Mouse (Mus musculus): Measurements from ENCODE around the gene Pnrc1. TPM values are rescaled to one million over a fixed set of nuclear protein-coding genes. Genes with fewer than 3 reads are reported as not detected.
A peak's percentile ranks its signal among the peaks of the same experiment; 100 is the strongest.
"Not testable (repeated sequence)": the region's sequence is repeated elsewhere in the genome, so short reads cannot be mapped to it uniquely, and the experiment has no call there.

Gene Pnrc1
- polyA plus RNA-seq (2014; fragmentation: Nextera tagmentation; extraction: Ambion mirVana): 73.5 and 83.2 TPM in 2 replicates

GRCm38 (mm10) chr4:33290002-33290401 lies at the start of gene Pnrc1:
TSS of gene Pnrc1 (minus strand) at chr4:33290163.
- H3K36me3 ChIP-seq (ENCODE audit: control insufficient read depth, insufficient read depth, low read length): no peaks in the 10 kb centered on the region
- no peak within 1 kb of the TSS for H3K4me2 ChIP-seq (ENCODE audit: low read length)
- H3K27me3 ChIP-seq (ENCODE audit: control insufficient read depth, insufficient read depth, low read length): no peaks in the 10 kb centered on the region
- no peak for ATAC-seq (ENCODE audit: low FRiP score, low TSS enrichment)
- H3K9ac ChIP-seq (replicated peaks; ENCODE audit: low read length): no peak within 1 kb of the TSS
- no peak within 1 kb of the TSS for H3K4me3 ChIP-seq (replicated peaks; ENCODE audit: low read depth, low read length)
- WGBS: 71% methylated on average over 3 of the region's 3 CpGs
- H3K9me3 ChIP-seq (ENCODE audit: control insufficient read depth, low read length): no peaks in the 10 kb centered on the region
- peak; percentile 19 for DNase-seq
- no peaks in the 10 kb centered on the region for H3K4me1 ChIP-seq (ENCODE audit: control insufficient read depth, insufficient read depth, low read length)
- no peak within 1 kb of the TSS for H3K27ac ChIP-seq (replicated peaks; ENCODE audit: low read depth, low read length)

- Histone ChIP-seq H3K4me2 (ENCODE audit: low read length) (no peak overlapping the region), H3K36me3 (ENCODE audit: control insufficient read depth, insufficient read depth, low read length) (peaks cover 61% of the 10 kb centered on the region), H3K9ac (replicated peaks; ENCODE audit: low read length) (no peak overlapping the region), H3K4me1 (ENCODE audit: control insufficient read depth, insufficient read depth, low read length) (no peaks in the 10 kb centered on the region), H3K27me3 (ENCODE audit: control insufficient read depth, insufficient read depth, low read length) (no peaks in the 10 kb centered on the region), H3K9me3 (ENCODE audit: control insufficient read depth, low read length) (no peaks in the 10 kb centered on the region), H3K4me3 (replicated peaks; ENCODE audit: low read depth, low read length) (no peak overlapping the region), H3K27ac (replicated peaks; ENCODE audit: low read depth, low read length) (no peak overlapping the region)
- DNase-seq (peak; percentile 9), ATAC-seq (ENCODE audit: low FRiP score, low TSS enrichment) (no peak)
- WGBS: 94% methylated on average over 1 of the region's 1 CpGs
Observed at GRCm38 (mm10) chr4:33337999-33338398, 48.0 kb upstream of the Pnrc1 start.

- Histone ChIP-seq H3K9ac (replicated peaks; ENCODE audit: low read length) (no peak overlapping the region), H3K4me2 (ENCODE audit: low read length) (no peak overlapping the region), H3K4me3 (replicated peaks; ENCODE audit: low read depth, low read length) (no peak overlapping the region), H3K27ac (replicated peaks; ENCODE audit: low read depth, low read length) (no peak overlapping the region), H3K4me1 (ENCODE audit: control insufficient read depth, insufficient read depth, low read length) (no peaks in the 10 kb centered on the region), H3K27me3 (ENCODE audit: control insufficient read depth, insufficient read depth, low read length) (no peaks in the 10 kb centered on the region), H3K36me3 (ENCODE audit: control insufficient read depth, insufficient read depth, low read length) (peaks cover 43% of the 10 kb centered on the region), H3K9me3 (ENCODE audit: control insufficient read depth, low read length) (no peaks in the 10 kb centered on the region)
- 97% methylated on average over 1 of the region's 1 CpGs for WGBS
- DNase-seq (no peak), ATAC-seq (ENCODE audit: low FRiP score, low TSS enrichment) (no peak)
Observed at GRCm38 (mm10) chr4:33332956-33333455, 43.0 kb upstream of the Pnrc1 start.

- Histone ChIP-seq H3K27ac (replicated peaks; ENCODE audit: low read depth, low read length) (no peak overlapping the region), H3K4me3 (replicated peaks; ENCODE audit: low read depth, low read length) (no peak overlapping the region), H3K9me3 (ENCODE audit: control insufficient read depth, low read length) (no peaks in the 10 kb centered on the region), H3K27me3 (ENCODE audit: control insufficient read depth, insufficient read depth, low read length) (no peaks in the 10 kb centered on the region), H3K4me2 (ENCODE audit: low read length) (no peak overlapping the region), H3K9ac (replicated peaks; ENCODE audit: low read length) (no peak overlapping the region), H3K4me1 (ENCODE audit: control insufficient read depth, insufficient read depth, low read length) (no peaks in the 10 kb centered on the region), H3K36me3 (ENCODE audit: control insufficient read depth, insufficient read depth, low read length) (peaks cover 42% of the 10 kb centered on the region)
- no peak for DNase-seq
- 95% methylated on average over 4 of the region's 4 CpGs for WGBS
- ATAC-seq (ENCODE audit: low FRiP score, low TSS enrichment): no peak
Observed at GRCm38 (mm10) chr4:33331147-33331546, 41.2 kb upstream of the Pnrc1 start.

GRCm38 (mm10) chr4:33315840-33316239 lies 25.9 kb upstream of the Pnrc1 start:
- 94% methylated on average over 5 of the region's 5 CpGs for WGBS
- no peak for ATAC-seq (ENCODE audit: low FRiP score, low TSS enrichment)
- Histone ChIP-seq H3K36me3 (ENCODE audit: control insufficient read depth, insufficient read depth, low read length) (0 out of 2 replicates have a peak, but pooled peaks cover under 1% of the 10 kb centered on the region), H3K27me3 (ENCODE audit: control insufficient read depth, insufficient read depth, low read length) (no peaks in the 10 kb centered on the region), H3K9me3 (ENCODE audit: control insufficient read depth, low read length) (no peaks in the 10 kb centered on the region), H3K9ac (replicated peaks; ENCODE audit: low read length) (no peak overlapping the region), H3K27ac (replicated peaks; ENCODE audit: low read depth, low read length) (no peak overlapping the region), H3K4me2 (ENCODE audit: low read length) (no peak overlapping the region), H3K4me1 (ENCODE audit: control insufficient read depth, insufficient read depth, low read length) (peaks cover 4% of the 10 kb centered on the region; the same call in 1 of the 2 replicates), H3K4me3 (replicated peaks; ENCODE audit: low read depth, low read length) (no peak overlapping the region)
- no peak for DNase-seq

GRCm38 (mm10) chr4:33314150-33314549 lies 24.2 kb upstream of the Pnrc1 start:
- H3K9me3 ChIP-seq (ENCODE audit: control insufficient read depth, low read length); H3K4me2 ChIP-seq (ENCODE audit: low read length); H3K4me1 ChIP-seq (ENCODE audit: control insufficient read depth, insufficient read depth, low read length); H3K4me3 ChIP-seq (replicated peaks; ENCODE audit: low read depth, low read length); H3K36me3 ChIP-seq (ENCODE audit: control insufficient read depth, insufficient read depth, low read length); H3K9ac ChIP-seq (replicated peaks; ENCODE audit: low read length); ATAC-seq (ENCODE audit: low FRiP score, low TSS enrichment); DNase-seq; H3K27ac ChIP-seq (replicated peaks; ENCODE audit: low read depth, low read length); H3K27me3 ChIP-seq (ENCODE audit: control insufficient read depth, insufficient read depth, low read length): not testable (repeated sequence)
- over 99% methylated on average over 6 of the region's 8 CpGs for WGBS

- DNase-seq (no peak), ATAC-seq (ENCODE audit: low FRiP score, low TSS enrichment) (no peak)
- Histone ChIP-seq H3K9me3 (ENCODE audit: control insufficient read depth, low read length) (no peaks in the 10 kb centered on the region), H3K9ac (replicated peaks; ENCODE audit: low read length) (peak overlapping the region; percentile 71), H3K4me3 (replicated peaks; ENCODE audit: low read depth, low read length) (peak overlapping the region; percentile 77), H3K4me2 (ENCODE audit: low read length) (peak overlapping the region; percentile 85), H3K27me3 (ENCODE audit: control insufficient read depth, insufficient read depth, low read length) (no peaks in the 10 kb centered on the region), H3K27ac (replicated peaks; ENCODE audit: low read depth, low read length) (no peak overlapping the region), H3K36me3 (ENCODE audit: control insufficient read depth, insufficient read depth, low read length) (no peaks in the 10 kb centered on the region), H3K4me1 (ENCODE audit: control insufficient read depth, insufficient read depth, low read length) (peaks cover 5% of the 10 kb centered on the region; the same call in 1 of the 2 replicates)
- WGBS: 24% methylated on average over 12 of the region's 12 CpGs
Observed at GRCm38 (mm10) chr4:33310840-33311437, 21.0 kb upstream of the Pnrc1 start.

GRCm38 (mm10) chr4:33309764-33310757 lies 20.1 kb upstream of the Pnrc1 start, which contains the start of gene Rngtt:
TSS of gene Rngtt (plus strand) at chr4:33310311.
- H3K27ac ChIP-seq (replicated peaks; ENCODE audit: low read depth, low read length): peak within 1 kb of the TSS; percentile 73; the same call in 1 of the 2 replicates
- H3K27me3 ChIP-seq (ENCODE audit: control insufficient read depth, insufficient read depth, low read length): no peaks in the 10 kb centered on the region
- DNase-seq (peak; percentile 97), ATAC-seq (ENCODE audit: low FRiP score, low TSS enrichment) (peak; percentile 95)
- 4% methylated on average over 60 of the region's 60 CpGs for WGBS
- peak within 1 kb of the TSS; percentile 77 for H3K4me3 ChIP-seq (replicated peaks; ENCODE audit: low read depth, low read length)
- H3K4me2 ChIP-seq (ENCODE audit: low read length): peak within 1 kb of the TSS; percentile 85
- H3K9ac ChIP-seq (replicated peaks; ENCODE audit: low read length): peak within 1 kb of the TSS; percentile 71
- H3K9me3 ChIP-seq (ENCODE audit: control insufficient read depth, low read length): no peaks in the 10 kb centered on the region
- no peaks in the 10 kb centered on the region for H3K36me3 ChIP-seq (ENCODE audit: control insufficient read depth, insufficient read depth, low read length)
- H3K4me1 ChIP-seq (ENCODE audit: control insufficient read depth, insufficient read depth, low read length): peaks cover 5% of the 10 kb centered on the region; the same call in 1 of the 2 replicates

All from midbrain, embryonic 14.5 days (tissue).